Comparison of ENCODE assay signal across 4 mouse cellular contexts in genomic region chr17:15302110-15302509, GRCm38 (mm10).
"Had no signal": no experiment of that assay in that cellular context is flagged by ENCODE, and none has a peak within 500 bp of the region (broad histone marks: within the 10 kb centered on the region; RNA-seq: fewer than 3 reads in every experiment).

No protein-coding gene starts in this region.

- DNase-seq: kidney, postnatal 14 days; lung, adult 2 months; lung, postnatal 36 days; thymus, postnatal 4 days had no signal
